Comparison of ENCODE assay signal across 8 mouse cellular contexts in the genomic region with DNA sequence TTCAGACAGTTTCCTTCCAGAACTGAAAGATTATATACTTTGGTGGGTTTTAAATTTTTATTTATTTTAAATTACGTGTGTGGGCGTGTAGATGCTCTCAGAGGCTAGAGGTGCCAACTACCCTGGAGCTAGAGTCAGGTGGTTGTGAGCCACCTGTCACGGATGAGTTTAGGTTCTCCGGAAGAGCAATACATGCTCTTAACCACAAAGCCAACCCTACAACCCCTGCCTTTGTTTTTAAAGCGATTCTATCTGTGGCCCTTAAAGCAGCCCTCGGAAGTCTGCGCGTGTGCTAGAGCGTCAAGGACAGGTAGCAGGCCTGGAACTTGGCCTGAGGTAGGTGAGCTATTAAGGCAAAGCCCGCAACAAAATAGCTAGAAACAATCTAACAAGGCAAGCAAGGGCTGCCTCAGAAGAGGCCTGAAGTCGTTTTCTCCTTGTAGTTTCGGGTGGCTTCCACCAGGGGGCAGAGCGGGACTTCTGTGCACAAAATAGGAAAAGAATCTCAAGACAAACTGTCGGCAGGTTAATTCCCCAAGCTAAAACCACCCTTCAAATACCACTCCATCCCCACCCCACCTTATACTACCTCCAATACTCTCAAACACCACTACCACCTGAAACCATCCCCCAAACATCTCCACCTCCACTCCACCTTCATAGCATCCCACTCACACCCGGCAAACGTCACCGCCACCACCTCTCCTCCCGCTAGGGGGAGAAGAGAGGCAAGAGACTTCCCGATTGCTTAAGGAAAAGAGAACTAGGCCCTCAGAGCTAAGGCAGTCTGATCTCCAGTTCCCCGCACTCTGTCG. TPM values are rescaled to one million over a fixed set of nuclear protein-coding genes. Genes with fewer than 3 reads are reported as not detected.
DNase-seq lines count a peak whose midpoint lies in the region; ATAC-seq lines count a peak whose summit lies in the region.

No protein-coding gene starts in this region.

- no peak overlapping the region for H3K27ac ChIP-seq in intestine, embryonic 15.5 days
- H3K27ac ChIP-seq in midbrain, embryonic 10.5 days (replicated peaks) = no peak overlapping the region

- no peaks in the 10 kb centered on the region for H3K27me3 ChIP-seq in intestine, embryonic 15.5 days (replicated peaks)
- no peaks in the 10 kb centered on the region for H3K27me3 ChIP-seq in midbrain, embryonic 10.5 days (ENCODE audit: low read depth, poor library complexity, severe bottlenecking)

- H3K36me3 ChIP-seq in intestine, embryonic 15.5 days = no peaks in the 10 kb centered on the region
- H3K36me3 ChIP-seq in midbrain, embryonic 10.5 days = no peaks in the 10 kb centered on the region

- peak; percentile 34; the same call in 1 of the 2 replicates for ATAC-seq in intestine, embryonic 15.5 days

- peak; percentile 65 to 93 for DNase-seq in adrenal gland, adult (ENCODE audit: inconsistent age in 2 of 2, low spot score in 1 of 2)
- peak; percentile 87 for DNase-seq in embryo, embryonic 10.5 days (ENCODE audit: low spot score)
- DNase-seq in gastrocnemius, postnatal 36 days = peak; percentile 33 to 44
- DNase-seq in left cerebral cortex, postnatal 14 days (ENCODE audit: low spot score in 2 of 2) = peak; percentile 79 to 83
- DNase-seq in midbrain, embryonic 10.5 days (ENCODE audit: low spot score) = peak; percentile 76
- DNase-seq in right cerebral cortex, postnatal 4 days = peak; percentile 74
- DNase-seq in yolk sac, embryonic 10.5 days (ENCODE audit: low spot score) = peak; percentile 51

- 33% methylated on average over 21 of the region's 21 CpGs for WGBS in intestine, embryonic 15.5 days
- 30% methylated on average over 21 of the region's 21 CpGs for WGBS in midbrain, embryonic 10.5 days

- no peak overlapping the region for H3K9ac ChIP-seq in intestine, embryonic 15.5 days

- H3K9me3 ChIP-seq in intestine, embryonic 15.5 days = no peaks in the 10 kb centered on the region
- H3K9me3 ChIP-seq in midbrain, embryonic 10.5 days (replicated peaks) = no peaks in the 10 kb centered on the region

- no peak overlapping the region for H3K4me3 ChIP-seq in intestine, embryonic 15.5 days (replicated peaks)
- H3K4me3 ChIP-seq in midbrain, embryonic 10.5 days = peak overlapping the region; percentile 39

- H3K4me1 ChIP-seq in intestine, embryonic 15.5 days (replicated peaks) = no peaks in the 10 kb centered on the region
- H3K4me1 ChIP-seq in midbrain, embryonic 10.5 days = 0 out of 2 replicates have a peak, but pooled peaks cover 6% of the 10 kb centered on the region

- H3K4me2 ChIP-seq in intestine, embryonic 15.5 days (replicated peaks) = 0 out of 2 replicates have a peak overlapping the region, but pooled peaks have one; percentile 25

- intact Hi-C loops in gastrocnemius, postnatal 36 days (cut with DNase I) = loop anchor here (1.0 to 5.0 kb wide), 2 partner anchors 206 to 676 kb away; no protein-coding TSS in a partner anchor
- intact Hi-C loops in left cerebral cortex, postnatal 14 days (cut with DNase I) = loop anchor here (1.0 to 2.0 kb wide), 2 partner anchors 39 to 208 kb away; no protein-coding TSS in a partner anchor

RNA-seq across cellular contexts. Expression of a gene that starts 32.1 kb away (rescaled TPM):
- total RNA-seq in gastrocnemius, postnatal 36 days (2021) = 1 to 10 TPM; 4.5 to 5.3 TPM
- 5.7 and 5.8 TPM in 2 replicates for polyA plus RNA-seq in intestine, embryonic 15.5 days (2015; fragmentation: Nextera tagmentation; extraction: Ambion mirVana)
- 1 to 10 TPM; 2.7 to 3.9 TPM for total RNA-seq in left cerebral cortex, postnatal 14 days (2021)
- polyA plus RNA-seq in midbrain, embryonic 10.5 days (2016; fragmentation: Nextera tagmentation; extraction: Ambion mirVana) = 0.21 TPM in 1 of 2 replicates, not detected in the other

RNA-seq across cellular contexts. Expression of a gene that starts 37.1 kb away (rescaled TPM):
- total RNA-seq in gastrocnemius, postnatal 36 days (2021) = 1 to 10 TPM; 1.4 to 1.8 TPM
- 11.5 and 12.3 TPM in 2 replicates for polyA plus RNA-seq in intestine, embryonic 15.5 days (2015; fragmentation: Nextera tagmentation; extraction: Ambion mirVana)
- 100 to 1,000 TPM; 894 to 958 TPM for total RNA-seq in left cerebral cortex, postnatal 14 days (2021)
- 5.7 and 9.7 TPM in 2 replicates for polyA plus RNA-seq in midbrain, embryonic 10.5 days (2016; fragmentation: Nextera tagmentation; extraction: Ambion mirVana)

Comparison
In these comparisons a context has a peak if more than half of its experiments do, and no peak if none do; other contexts are left out.
1. RNA of a gene that starts 37.1 kb away (total RNA-seq): 894 to 958 TPM in left cerebral cortex, postnatal 14 days; 1.4 to 1.8 TPM in gastrocnemius, postnatal 36 days; every median in the first group is over 100 times any median in the second.
2. Peak in every context shown above with its lines, with median percentiles within 50 percentile points of each other: DNase-seq.